Mouse (Mus musculus): ENCODE data around the gene Dnajc7.
"Not testable (repeated sequence)": the region's sequence is repeated elsewhere in the genome, so short reads cannot be mapped to it uniquely, and the experiment has no call there.

Gene Dnajc7

DNA sequence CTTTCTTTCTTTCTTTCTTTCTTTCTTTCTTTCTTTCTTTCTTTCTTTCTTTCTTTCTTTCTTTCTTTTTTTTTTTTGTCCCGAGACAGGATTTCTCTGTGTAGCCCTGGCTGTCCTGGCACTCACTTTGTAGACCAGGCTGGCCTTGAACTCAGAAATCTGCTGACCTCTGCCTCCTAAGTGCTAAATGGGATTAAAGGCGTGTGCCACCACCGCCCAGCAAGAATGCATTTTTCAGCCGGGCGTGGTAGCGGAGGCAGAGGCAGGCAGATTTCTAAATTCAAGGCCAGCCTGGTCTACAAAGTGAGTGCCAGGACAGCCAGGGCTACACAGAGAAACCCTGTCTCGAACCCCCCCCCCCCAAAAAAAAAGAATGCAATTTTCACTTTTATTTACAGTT is 3.1 kb downstream of the Dnajc7 start:
- not testable (repeated sequence) for DNase-seq (ENCODE audit: low spot score in 2 of 2)

DNA sequence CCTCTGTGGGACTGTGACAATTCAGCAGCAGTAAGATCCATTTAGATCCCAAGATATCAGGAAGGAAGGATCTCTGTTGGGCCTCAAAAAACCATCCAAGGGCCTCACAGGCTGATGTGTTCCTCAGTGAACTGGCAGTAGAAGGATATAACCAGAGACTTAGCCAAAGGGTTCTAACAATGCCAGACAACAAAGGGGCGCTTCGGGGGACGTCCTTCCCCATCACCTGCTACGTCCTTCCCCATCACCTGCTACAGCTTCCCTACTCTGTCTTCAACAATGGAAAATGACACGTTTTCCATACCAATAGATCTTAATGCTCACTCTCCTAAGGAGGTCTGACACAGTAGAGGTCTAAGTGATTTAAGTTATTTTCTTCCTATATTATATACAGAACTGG is 3.6 kb downstream of the Dnajc7 start:
- DNase-seq (ENCODE audit: low spot score in 2 of 2) = no peak

DNA sequence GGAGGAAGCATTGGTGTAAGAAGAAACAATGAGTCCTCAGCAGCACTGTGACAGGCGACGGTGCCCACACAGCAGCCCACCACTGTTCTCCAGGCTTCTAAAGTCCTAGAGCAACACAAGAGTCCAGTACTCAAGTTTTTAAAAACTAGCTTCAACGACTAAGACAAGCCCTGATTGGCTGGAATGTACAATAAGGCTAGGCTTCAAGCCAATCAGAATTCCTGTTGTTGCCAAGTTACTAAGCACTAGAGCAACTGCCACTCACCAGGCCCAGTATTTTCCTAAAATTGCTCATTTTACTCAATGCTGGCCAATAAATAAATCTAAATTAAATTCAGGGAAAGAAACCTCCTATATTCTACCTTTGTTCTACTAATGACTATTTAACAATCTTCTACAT is 6.7 kb downstream of the Dnajc7 start:
- DNase-seq (ENCODE audit: low spot score in 2 of 2) = no peak

DNA sequence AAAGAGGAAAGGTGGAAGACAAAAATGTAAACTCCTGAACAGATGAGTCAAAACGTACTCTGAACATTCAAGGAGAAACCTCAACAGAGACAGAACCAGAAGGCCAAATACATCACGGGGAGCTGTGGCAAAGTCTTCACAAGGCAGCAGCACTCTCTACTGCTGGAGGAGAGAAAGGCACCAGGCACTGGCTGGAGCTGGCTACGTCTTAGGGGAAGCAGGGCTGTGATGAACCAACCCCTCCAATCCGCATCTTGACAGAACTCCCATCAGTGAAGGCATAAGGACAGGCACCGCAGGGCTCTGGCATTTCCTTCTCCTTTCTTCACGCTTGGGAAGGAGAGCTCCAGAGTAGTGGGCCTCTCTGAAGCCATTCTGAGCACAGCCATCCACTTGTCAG is 8.3 kb downstream of the Dnajc7 start:
- no peak for DNase-seq (ENCODE audit: low spot score in 2 of 2)

DNA sequence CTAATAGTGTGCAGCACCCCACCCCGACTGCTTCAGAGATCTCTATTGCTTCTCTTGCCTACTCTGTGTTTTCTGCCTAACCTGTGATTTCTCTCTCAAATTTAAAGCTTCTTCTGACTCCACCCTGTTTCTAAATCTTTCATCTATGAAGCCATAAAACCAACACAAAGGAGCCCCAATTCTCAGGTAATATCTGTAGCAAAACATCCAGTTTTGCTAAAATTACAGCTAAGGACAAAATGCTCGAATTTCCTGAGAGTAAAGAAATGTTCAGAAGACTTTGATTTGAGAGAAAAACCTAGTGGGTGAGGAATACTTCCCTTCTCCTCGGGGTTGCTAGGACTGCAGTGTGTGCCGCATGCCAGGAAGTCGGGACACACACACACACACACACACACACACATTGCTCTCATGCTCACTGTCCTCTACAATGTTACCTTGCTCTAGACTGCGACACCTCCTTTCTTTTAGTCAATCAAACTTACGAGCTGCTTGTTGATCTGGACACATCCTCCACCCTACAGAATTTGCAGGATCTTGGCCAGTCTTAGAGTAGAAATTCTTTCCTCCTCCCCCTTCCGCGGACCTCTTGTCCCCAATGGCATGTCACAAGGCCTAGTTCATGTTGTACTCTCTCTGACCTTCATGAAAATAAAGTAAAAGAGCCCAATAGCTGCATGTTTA is 9.8 kb downstream of the Dnajc7 start:
- no peak for DNase-seq (ENCODE audit: low spot score in 2 of 2)

DNA sequence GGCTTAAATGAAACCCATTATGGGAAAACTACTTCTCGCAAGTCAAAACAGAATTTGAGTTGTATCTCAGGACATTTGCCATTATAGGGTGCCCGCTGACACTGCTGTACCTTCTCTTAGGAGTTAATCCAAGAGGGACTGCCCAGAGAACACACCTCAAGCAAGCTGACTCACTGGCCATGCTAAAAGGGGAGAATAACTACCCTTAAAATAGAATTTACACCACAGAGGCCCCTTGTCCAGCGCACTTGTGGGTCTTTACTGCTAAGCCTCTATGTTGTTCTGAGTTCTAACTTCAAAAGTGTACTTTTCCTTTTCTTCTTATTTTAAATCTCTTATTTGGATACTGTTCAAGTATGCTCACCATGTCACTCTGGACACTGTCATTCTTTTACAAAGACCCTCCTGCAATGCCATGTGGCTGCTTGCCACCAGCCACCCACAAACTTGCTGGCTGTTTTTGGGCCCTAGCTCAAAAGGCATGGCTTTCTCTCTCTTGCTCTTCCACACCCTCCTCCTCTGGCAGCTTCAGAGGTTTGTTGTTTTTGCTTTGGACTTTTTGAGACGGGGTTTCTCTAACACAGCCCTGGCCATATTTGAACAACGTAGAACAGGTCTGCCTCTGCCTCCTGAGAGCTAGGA is 10.5 kb downstream of the Dnajc7 start:
- DNase-seq (ENCODE audit: low spot score in 2 of 2) = no peak

DNA sequence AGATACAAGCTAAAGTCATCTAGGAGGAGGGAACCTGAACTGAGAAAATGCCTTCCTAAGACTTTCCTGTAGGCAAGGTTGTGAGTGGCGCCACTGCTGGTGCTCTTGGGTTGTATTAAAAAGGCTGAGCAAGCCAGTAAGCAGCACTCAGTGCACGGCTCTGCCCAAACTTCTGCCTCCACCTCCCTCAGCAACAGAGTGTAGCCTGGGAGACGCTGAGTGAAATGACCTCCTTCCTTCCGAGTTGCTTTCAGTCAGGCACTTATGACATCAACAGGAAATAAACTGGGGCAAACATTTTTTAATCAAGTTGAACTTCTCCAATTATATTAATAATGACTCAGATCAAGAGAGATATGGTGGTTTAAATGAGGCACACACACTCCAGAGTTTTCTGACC is 11.2 kb downstream of the Dnajc7 start:
- no peak for DNase-seq (ENCODE audit: low spot score in 2 of 2)

DNA sequence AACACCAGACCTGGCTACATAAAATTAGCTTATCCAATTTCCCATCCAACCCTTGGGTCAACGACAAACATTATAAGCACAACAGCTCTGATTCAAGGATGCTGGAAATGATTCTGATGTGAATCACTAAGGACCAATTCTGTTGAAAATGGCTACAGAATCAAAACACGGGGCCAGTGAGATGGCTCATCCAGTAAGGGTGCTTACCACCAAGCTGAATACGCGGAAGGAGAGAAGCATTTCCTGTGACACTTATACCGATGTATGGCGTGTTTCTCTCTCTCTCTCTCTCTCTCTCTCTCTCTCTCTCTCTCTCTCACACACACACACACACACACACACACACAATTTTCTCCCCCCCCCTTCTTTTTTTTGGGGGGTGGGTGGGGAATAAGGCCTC is 12.8 kb downstream of the Dnajc7 start:
- no peak for DNase-seq (ENCODE audit: low spot score in 2 of 2)

DNA sequence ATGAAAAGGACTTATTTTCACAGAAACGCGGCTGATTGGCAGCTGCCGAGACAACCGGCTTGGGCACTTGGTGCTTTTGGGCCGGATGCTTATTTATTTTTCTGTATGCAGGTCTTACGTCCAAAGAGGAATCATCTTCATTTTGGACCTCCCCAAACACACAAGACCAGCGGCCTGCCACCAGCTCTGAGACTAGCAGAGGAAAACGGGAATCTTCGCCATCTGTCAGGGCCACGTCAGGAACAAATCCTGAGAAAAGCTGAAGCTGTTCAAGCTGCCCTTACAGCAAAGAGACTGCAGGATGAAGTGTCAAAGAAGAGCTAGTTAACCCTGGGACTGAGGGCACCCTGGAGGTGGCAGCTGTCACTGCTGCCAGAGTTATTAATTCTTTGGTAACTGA is 14.5 kb downstream of the Dnajc7 start:
- no peak for DNase-seq (ENCODE audit: low spot score in 2 of 2)

DNA sequence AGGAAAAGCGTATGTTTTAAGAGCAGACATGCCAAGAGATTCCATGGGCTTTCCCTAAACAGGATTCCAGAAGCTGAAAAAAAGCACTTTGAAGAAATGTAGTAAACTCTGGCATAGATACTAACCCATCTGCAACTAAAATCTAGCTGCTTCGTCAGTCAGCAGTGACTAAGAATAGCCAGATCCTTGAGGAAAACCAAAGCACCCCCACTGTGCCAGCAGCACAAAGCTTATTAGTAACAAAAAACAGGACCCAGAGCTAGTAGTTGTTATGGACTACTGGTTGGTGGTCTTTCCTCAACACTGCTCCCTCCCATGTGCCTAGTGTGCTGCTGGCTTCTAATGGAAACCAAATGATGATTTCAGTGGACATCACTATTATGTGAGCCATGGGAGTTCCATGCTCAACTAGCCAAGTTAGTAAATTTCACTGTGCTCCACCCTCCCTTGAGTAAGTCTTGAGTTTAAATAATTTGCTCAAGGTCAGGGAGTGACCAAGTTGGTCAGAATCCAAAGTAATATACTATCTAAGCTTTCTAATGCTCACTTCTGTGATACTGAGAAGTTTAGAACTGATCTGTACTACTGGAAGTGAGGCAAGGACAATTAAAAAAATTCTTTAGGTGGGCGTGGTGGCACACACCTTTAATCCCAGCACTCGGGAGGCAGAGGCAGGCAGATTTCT is 15.5 kb downstream of the Dnajc7 start:
- no peak for DNase-seq (ENCODE audit: low spot score in 2 of 2)

DNA sequence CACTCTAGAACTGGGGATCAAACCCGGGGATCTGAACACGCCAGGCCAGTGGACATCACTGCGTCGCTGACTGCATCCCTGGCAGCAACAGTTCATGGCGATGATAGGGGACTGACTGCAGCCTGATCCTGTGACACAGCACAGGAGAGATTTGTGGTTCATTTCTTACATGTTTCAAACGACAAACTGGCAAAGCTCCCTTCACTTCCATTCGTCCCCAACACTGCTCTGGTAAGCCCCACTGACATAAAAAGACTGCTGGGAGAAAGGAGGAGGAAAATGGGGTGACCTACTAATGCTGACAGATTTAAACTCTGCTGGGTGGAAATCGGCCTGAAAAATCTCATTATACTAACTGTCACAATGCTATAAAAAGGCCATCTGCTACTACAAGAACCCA is 16.2 kb downstream of the Dnajc7 start:
- DNase-seq (ENCODE audit: low spot score in 2 of 2) = no peak

DNA sequence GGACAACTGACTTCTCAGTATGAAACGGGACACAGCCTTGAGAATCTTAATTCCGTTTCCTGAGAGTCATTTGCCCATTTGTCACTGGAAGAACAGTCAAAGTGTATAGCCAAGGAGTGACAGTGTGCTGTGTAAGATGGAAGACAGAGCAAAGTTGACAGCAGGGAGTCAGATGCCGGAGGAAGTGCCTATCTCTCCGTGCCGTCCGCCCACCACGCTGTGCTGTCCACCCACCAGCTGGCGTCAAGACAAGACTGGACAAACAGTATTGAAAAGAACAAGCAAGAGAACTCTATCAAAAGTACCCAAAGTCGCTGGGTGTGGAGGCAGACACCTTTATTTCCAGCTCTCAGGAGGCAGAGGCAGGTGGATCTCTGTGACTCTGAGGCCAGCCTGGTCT is 16.8 kb downstream of the Dnajc7 start:
- no peak for DNase-seq (ENCODE audit: low spot score in 2 of 2)

DNA sequence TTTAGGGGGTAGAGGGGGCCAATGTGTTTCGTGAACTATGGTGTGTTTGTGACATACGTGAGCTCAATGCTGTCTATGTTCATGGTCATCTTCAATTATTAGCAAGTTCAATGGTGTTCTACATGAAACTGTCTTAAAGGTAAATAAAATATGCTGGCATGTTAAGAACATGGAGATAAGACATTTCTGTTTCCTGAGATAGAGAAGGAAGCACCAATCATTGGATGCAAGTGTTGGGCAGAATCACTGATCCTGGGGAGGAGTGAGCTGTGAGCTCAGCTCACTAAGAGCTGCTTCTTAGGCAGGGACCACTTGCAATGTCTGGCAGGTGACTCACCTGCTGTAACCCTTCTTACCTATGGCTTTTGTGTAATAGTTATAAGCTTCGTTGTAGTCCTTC is 18.6 kb downstream of the Dnajc7 start:
- no peak for DNase-seq (ENCODE audit: low spot score in 2 of 2)

DNA sequence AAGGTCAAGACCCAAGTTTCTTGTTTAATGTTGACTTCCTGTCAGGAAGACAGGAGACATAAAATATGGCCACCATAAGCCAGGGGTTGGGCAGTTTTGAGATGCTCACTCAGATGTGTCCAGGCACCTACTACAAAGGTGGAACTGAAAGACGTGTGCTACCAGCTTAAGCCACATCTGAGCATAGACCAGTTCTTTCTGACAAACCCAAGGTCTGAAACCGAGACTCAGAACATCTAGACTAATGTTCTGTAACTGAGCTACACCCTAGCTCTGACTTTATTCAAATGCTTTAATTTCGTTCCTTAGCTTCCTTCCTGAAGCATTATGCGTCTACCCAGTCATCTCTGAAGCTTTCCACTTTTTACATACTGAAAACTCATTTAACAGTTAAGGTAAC is 21.9 kb downstream of the Dnajc7 start:
- no peak for DNase-seq (ENCODE audit: low spot score in 2 of 2)

DNA sequence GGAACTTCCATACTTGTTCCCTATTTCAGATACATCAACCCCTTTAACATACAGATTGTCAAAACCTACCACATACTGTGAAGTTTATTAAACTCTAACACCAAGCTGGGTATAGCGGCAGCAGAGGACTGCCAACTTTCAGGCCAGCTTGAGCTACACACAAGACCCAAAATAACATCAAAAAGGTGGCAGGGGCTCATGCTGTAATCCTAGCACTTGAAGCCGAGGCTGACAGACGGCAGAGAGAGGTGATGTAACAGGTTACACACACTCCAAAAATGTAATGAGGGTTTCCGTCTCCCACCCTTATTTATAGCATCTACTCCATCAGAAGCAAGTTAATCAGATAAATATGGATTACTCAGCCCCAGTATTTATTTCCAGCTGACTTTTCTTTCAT is 24.4 kb downstream of the Dnajc7 start:
- no peak for DNase-seq (ENCODE audit: low spot score in 2 of 2)

DNA sequence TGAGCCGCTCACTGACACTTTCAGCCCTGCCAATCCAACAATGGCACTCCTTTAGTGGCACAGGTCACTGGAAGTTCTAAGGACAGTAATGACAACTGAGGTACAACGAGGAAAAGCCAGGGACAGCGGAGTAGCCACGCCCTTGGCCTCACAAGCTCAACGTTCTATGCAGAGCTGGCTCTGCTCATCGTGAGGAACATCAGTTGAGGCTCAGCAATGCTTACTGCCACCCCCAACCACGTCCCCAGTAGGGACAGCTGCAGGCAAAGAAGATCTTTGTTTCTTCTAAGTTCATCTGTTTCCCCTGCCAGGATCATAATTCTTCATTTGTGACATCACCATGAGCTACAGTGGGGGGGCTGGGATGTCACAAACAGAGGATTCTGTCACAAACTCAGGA is 25.4 kb downstream of the Dnajc7 start:
- DNase-seq (ENCODE audit: low spot score in 2 of 2) = no peak

DNA sequence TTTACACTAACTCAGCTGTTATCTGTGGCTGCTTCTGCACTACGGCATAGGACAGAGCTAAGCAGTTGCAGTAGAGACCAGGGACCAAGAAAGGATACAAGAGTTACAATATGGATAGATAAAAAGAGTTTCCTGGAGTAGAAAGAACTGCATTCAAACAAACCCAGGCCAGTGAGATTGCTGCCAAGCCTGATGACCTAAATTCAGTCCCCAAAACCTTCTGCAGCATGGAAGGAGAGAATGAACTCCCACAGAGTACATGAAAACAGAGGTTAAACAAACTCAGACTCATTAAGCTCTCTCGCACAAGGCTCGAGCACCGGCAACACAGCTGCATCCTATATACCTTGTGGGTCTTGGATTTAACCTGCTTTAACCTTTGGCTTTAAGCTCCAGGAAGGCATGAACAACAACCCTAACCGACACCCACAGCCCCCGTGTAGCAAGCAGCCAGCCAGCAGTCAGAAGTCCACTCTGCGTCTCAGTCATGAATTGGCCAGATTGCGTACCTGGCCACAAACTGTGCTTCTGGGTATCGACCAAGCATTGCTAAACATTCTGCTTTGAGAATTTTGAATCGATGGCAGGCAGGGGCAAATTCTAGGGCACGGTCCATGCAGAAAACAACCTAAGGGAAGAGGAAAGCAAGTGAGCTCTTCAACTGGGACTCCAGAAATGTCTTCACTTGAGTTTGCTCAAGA is 27.5 kb downstream of the Dnajc7 start:
- no peak for DNase-seq (ENCODE audit: low spot score in 2 of 2)

DNA sequence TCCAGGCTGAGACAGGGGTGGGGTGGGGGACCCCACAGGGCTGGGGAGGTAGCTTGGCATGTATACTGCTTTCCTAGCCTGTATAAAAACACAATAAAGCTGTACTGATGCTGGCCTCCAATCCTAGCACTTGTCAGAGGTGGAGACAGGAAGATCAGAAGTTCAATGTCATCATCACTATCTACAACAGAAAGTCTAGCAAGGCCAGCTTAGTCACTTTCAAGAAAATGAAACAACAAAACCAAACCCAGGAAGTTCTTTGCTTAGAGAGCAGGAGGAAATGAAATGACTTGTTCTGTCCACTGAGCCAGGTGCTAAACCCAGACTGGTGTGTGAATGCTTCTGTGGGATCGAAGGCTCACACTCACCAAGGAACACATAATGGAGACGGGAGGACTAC is 31.5 kb downstream of the Dnajc7 start:
- DNase-seq (ENCODE audit: low spot score in 2 of 2) = no peak

DNA sequence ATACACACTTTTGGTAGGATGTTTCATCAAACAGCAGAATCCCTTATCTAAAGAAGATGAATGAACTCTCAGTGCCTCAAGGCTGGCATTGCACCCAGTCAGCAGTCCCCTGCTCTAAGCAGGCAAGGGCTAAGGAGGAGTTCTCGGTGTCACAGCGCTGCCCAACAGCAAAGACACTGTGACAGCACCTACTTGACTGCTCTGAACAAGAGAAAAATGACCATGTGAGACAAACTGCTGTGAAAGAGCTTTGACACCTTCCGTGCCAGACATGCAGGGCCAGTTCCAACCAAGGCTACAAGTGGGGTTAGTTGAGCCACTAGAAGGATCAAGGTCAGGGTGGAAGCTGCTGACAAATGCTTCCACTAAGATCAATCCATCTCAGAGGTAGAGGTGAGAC is 34.8 kb downstream of the Dnajc7 start:
- no peak for DNase-seq (ENCODE audit: low spot score in 2 of 2)

DNA sequence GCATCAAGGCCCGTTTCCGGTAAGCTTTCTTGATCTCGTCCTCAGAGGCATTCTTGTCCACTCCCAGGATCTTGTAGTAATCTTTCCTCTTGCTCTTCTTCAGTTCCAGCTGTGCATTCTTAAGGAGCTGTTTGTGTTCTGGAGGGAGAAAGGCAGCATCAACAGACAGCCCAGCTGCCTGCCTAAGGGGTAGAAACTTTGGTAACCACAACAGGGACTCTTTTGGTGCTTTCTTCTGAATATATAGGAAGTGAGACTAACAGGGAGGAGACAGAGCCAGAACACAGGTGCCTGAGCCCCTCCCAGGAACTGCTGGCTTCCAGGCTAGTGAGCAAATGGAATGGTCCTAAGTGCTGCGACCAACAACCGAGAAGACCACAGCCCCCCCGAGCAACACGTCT is 35.4 kb downstream of the Dnajc7 start:
- no peak for DNase-seq (ENCODE audit: low spot score in 2 of 2)

DNA sequence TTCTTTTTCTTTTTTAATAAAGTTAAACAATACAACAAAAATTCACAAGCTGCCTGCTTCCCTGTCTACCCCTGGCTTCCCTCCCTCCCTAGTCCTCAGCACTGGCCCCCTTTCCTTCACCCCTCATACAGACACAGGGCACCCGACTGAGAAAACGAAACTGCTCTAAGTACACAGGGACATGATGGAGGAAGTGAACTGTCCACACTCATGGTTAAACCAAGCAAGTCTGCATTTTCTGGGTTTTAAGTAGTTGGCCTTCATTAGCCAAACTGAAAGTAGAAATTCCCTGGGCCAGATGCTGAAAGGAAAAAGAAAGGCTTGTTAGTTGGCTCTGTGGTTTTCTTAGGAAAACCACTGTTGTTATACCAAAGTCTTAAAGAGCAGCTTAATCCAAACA is 37.1 kb downstream of the Dnajc7 start:
- DNase-seq (ENCODE audit: low spot score in 2 of 2) = no peak

DNA sequence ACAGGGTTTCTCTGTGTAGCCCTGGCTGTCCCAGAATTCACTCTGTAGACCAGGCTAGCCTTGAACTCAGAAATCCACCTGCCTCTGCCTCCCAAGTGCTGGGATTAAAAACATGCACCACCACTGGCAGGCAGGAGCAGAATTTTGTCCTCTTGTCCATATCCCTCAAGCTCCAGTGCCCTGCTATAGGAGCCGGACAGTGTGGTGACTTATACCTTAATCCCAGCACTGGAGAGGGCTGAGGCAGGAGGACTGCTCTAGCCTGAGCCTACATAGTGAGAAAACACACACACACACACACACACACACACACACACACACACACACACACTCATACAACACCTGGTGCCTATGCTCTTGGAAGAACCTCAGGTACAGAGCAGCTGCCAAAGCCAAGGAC is 37.6 kb downstream of the Dnajc7 start:
- DNase-seq (ENCODE audit: low spot score in 2 of 2) = not testable (repeated sequence)

DNA sequence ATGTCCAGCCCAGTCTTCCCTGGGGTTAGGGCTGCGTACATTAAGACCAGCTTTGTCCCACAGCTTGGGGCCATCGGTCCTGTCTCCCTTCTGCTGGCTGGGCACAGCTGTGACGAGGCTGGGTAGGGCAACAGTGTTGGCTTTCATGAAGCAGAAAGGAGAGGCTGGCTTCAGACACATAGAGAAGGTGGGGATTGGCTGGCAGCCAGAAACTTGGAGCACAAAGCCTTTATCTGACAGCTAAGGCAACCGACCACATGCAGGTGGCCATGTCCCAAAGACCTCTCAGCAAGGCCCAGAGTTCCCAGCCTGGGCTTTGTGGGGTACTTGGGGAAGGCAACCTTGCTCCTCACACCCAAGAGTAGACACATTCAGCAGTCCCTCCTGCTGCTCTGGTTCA is 38.2 kb downstream of the Dnajc7 start:
- peak in 1 of 2 experiments; percentile 67 for DNase-seq (ENCODE audit: low spot score in 2 of 2)

All from spleen, postnatal 10 days (tissue).